Mouse (Mus musculus) monocyte, adult 5-6 weeks (primary cell): ENCODE measurements at regions not wholly inside any gene's neighbourhood (a gene's known extent, or its start where the extent isn't known, plus 50 kb on each side); places are given as distances from the start of the nearest gene placed in this dataset.

Source experiments
- ATAC-seq: fragments of 153-309, 156-312 bp; replicated peaks from 2 replicates; pipeline ENCODE4 v1.8.0; 2017; ENCODE audit warnings: mild to moderate bottlenecking; ENCODE audit not compliant: low TSS enrichment, insufficient number of reproducible peaks, severe bottlenecking, poor library complexity, low FRiP score

DNA sequence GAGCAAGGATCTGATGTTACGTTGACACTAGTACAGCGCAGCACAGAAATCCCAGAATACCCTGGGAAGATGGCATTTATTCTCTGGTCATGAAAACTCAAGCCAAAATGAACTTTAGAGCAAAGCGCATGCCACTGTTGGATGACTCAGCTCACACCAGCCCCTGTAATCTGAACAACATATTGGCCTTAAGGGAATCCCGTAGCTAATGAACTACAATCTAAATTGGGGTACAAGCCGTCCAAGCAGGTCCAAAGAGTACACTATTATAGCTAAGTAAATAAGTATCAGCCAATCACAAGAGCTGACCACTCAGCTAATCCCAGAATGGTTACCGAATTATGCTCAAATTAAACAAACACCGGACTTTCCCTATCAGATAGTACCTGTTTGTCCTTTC lies 62.0 kb upstream of the Acsl1 start:
- no peak for ATAC-seq

- no peak for ATAC-seq
Measured at GRCm38 (mm10) chr8:46409296-46409695, 61.5 kb upstream of the Acsl1 start.

GRCm38 (mm10) chr8:46411877-46412625 lies 58.8 kb upstream of the Acsl1 start:
- ATAC-seq: no peak

DNA sequence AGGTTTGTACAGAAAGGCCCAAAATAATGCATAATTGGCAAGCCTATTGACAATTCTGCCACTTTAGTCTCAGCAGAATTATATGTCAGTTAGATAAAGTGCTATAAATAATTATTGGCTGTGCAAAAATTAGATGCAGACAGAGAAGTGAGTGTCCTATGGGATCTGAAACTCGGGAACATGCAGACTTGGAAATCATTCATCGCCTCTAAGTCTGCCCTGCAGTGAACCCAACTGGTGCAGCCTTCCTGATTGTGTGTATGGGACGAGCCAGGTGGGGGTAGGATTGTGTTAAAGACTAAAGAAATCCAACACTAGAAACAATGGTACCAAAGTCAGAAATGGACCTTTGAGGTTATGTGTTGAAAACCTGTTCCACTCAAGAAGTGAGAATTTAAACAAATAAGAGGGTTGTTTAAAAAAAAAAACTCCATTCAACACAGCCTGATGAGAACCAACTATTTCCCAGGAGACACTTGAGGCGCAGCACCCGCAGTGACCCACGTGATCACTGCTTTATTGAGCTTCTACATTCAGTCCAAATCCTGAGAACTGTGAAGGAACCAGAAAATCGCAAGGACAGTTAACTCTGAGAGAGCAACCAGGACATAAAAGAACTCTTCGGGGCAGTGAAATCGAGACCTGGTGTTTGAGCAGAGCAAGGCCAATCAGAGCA lies 57.4 kb upstream of the Acsl1 start:
- no peak for ATAC-seq

- ATAC-seq: no peak
Measured at GRCm38 (mm10) chr8:46414874-46415273, 56.0 kb upstream of the Acsl1 start.

DNA sequence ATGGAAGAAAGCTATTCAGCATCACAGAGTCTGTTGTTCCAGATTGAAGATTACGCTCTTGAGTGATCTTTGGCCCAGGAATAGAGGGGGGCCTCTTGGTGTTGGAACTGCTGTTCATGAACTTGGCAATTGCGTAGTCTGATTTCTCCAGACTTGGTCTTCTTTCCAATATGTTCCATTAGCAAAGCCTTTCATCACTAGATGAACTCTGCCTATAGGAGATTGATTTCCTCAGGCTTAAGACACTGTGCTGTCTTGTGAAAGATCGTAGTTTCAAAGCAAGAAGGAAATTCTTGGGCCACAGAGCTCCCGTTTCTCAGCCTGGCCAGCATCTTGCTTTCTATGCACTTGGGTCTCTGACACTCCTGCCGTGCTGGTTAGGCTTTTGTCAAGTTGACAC lies 51.4 kb upstream of the Acsl1 start:
- no peak for ATAC-seq

DNA sequence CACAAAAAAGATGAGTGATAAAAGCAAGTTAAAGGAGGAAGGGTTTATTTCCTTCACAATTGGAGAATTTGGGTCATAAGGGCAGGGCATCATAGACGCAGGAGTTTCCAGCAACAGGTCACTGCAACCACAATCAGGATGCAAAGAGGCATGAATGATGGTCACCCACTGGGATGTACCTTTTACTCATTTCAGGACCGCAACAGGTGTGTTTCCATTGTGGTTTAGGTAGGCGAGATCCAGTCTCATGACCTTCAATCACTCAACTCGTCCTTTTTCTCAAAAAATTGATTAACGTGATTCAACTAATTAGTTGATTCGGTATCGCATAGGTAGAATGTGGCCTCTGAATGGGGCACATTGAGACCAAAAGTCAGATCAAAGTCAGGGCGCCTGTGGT lies 50.4 kb upstream of the Acsl1 start:
- ATAC-seq: no peak
